Mouse (Mus musculus): ENCODE data around the gene Galnt3. TPM values are rescaled to one million over a fixed set of nuclear protein-coding genes. Genes with fewer than 3 reads are reported as not detected.

The Galnt3 gene
- total and polyA plus RNA-seq, 2 experiments from 2014 or later: 0.07 TPM; not detected in 1

GRCm38 (mm10) chr2:66034907-66035679 lies 89.7 kb downstream of the Galnt3 start:
- TF ChIP-seq CTCF (IDR thresholded peaks at IDR 0.05; ENCODE audit: low read depth) (no peak), EP300 (IDR thresholded peaks at IDR 0.05; ENCODE audit: low read depth) (no peak)
- ATAC-seq (ENCODE audit: insufficient read depth, low read depth) (no peak), DNase-seq (ENCODE audit: low spot score) (no peak)
- Histone ChIP-seq H3K36me3 (replicated peaks; ENCODE audit: control insufficient read depth, insufficient read depth, low read length) (no peaks in the 10 kb centered on the region), H3K9me3 (replicated peaks; ENCODE audit: control insufficient read depth, low read length) (no peaks in the 10 kb centered on the region), H3K9ac (replicated peaks; ENCODE audit: low read depth, low read length) (no peak overlapping the region), H3K4me2 (ENCODE audit: low read depth, low read length) (no peak overlapping the region), H3K4me3 (ENCODE audit: low read depth, low read length) (no peak overlapping the region), H3K4me1 (ENCODE audit: control insufficient read depth, insufficient read depth) (no peaks in the 10 kb centered on the region), H3K27me3 (ENCODE audit: control insufficient read depth, insufficient read depth, low read length) (0 out of 2 replicates have a peak, but pooled peaks cover 3% of the 10 kb centered on the region), H3K27ac (ENCODE audit: low read depth) (no peak overlapping the region)
- 57% methylated on average over 9 of the region's 9 CpGs for WGBS

Other genes starting within 250 kb of the Galnt3 start
- 3.4 TPM in 2 replicates for gene Ttc21b, start 131.6 kb upstream of the Galnt3 start, total RNA-seq (2014; rRNA removed; ENCODE audit: low replicate concordance)
- 2.8 and 3.6 TPM in 2 replicates for gene Ttc21b, start 131.6 kb upstream of the Galnt3 start, polyA plus RNA-seq (2015; fragmentation: Nextera tagmentation; extraction: Ambion mirVana)